Mouse (Mus musculus) lung, adult 2 months (tissue): ENCODE results near the gene Ssx2ip.

Experiments used
- CTCF ChIP-seq: fragments of 200-500 bp; IDR thresholded peaks from 2 replicates; pipeline ENCODE4 v1.5.1; 2011; ENCODE audit warnings: mild to moderate bottlenecking, low read length, control low read depth; ENCODE audit not compliant: insufficient read depth
- POLR2A ChIP-seq: fragments of 200-500 bp; IDR thresholded peaks from 2 replicates; pipeline ENCODE4 v1.6.1; 2011; ENCODE audit warnings: low read depth, mild to moderate bottlenecking, control low read depth, low read length, borderline replicate concordance; ENCODE audit errors: extremely low read depth

DNA sequence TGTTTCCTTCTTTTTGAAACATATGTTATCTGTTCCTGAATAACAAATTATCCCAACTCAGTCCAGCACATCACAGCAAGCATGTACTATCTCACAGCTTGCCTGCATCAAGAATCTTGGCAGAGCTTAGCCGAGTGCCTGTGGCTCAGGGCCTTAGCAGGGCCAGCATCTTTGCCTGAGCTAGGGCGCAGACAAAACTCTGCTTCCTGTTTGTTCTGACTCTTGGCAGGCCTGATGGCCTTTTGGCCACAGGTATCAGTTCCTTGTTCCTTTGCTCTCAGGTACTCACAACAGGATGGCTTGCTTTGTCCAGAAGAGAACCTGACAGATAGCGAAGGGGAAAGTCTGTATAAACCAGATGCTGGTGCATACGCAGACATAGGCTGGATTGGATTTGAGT, 9.6 kb downstream of the Ssx2ip start:
- TF ChIP-seq CTCF (no peak), POLR2A (no peak)
